Mouse (Mus musculus) heart, postnatal 0 days (tissue): ENCODE data around the gene Mettl14. TPM values are rescaled to one million over a fixed set of nuclear protein-coding genes. Genes with fewer than 3 reads are reported as not detected.

Experiments used
- ATAC-seq: fragments of 200-750 bp; cut with Nextera tagmentation; 2 replicates; pipeline ENCODE4 v1.8.0; 2017; ENCODE audit warnings: low read depth, moderate number of reproducible peaks, moderate library complexity; ENCODE audit not compliant: insufficient read depth
- DNase-seq: peaks from one replicate; pipeline ENCODE4 v3.0.0-alpha.2; 2016; ENCODE audit warnings: low spot score
- H3K27ac ChIP-seq: fragments of 300-500 bp; sonication (generic); 2 replicates; pipeline ENCODE4 v1.5.1; 2014; ENCODE audit warnings: low read depth, mild to moderate bottlenecking
- H3K27me3 ChIP-seq: fragments of 300-500 bp; sonication (generic); 2 replicates; pipeline ENCODE4 v1.6.1; 2014; ENCODE audit warnings: low read length, mixed read lengths; ENCODE audit not compliant: control insufficient read depth, insufficient read depth
- H3K36me3 ChIP-seq: fragments of 300-500 bp; sonication (generic); replicated peaks from 2 replicates; pipeline ENCODE4 v1.6.1; 2014; ENCODE audit warnings: low read length, mixed read lengths; ENCODE audit not compliant: control insufficient read depth, insufficient read depth
- H3K4me1 ChIP-seq: fragments of 300-500 bp; sonication (generic); 2 replicates; pipeline ENCODE4 v1.6.1; 2014; ENCODE audit warnings: antibody characterized with exemption; ENCODE audit not compliant: control insufficient read depth, insufficient read depth
- H3K4me2 ChIP-seq: fragments of 300-500 bp; sonication (generic); 2 replicates; pipeline ENCODE4 v1.6.1; 2014; ENCODE audit warnings: low read depth, mild to moderate bottlenecking, low read length, moderate library complexity
- H3K4me3 ChIP-seq: fragments of 300-500 bp; sonication (generic); 2 replicates; pipeline ENCODE4 v1.5.1; 2014; ENCODE audit warnings: low read depth, low read length
- H3K9ac ChIP-seq: fragments of 300-500 bp; sonication (generic); replicated peaks from 2 replicates; pipeline ENCODE4 v1.6.1; 2014; ENCODE audit warnings: low read depth, low read length, mixed read lengths
- H3K9me3 ChIP-seq: fragments of 300-500 bp; sonication (generic); replicated peaks from 2 replicates; pipeline ENCODE4 v1.6.1; 2016; ENCODE audit warnings: low read length; ENCODE audit not compliant: control insufficient read depth
- CTCF ChIP-seq: IDR thresholded peaks from 2 replicates; pipeline ENCODE4 v1.5.1; 2016; ENCODE audit warnings: antibody characterized with exemption, control low read depth, low read depth
- EP300 ChIP-seq: IDR thresholded peaks from 2 replicates; pipeline ENCODE4 v1.6.1; 2016; ENCODE audit warnings: antibody characterized with exemption, low read depth
- WGBS: fragments of 180-500 bp; shearing (Covaris S2); extraction: QIAGEN DNeasy Blood & Tissue Kit; methylation state at CpG from one replicate; pipeline ENCODE4 v1.1.7; 2014; 5-methylcytosine and 5-hydroxymethylcytosine counted together
- polyA plus RNA-seq: library from polyadenylated mRNA; unstranded; fragments of >200 nt; fragmentation: Nextera tagmentation; extraction: Ambion mirVana; gene quantifications from 2 replicates; pipeline ENCODE4 v1.2.1, GENCODE M21; 2015
- total RNA-seq: library from RNA; depleted of rRNA; stranded (reverse); fragments of >200 nt; gene quantifications from 2 replicates; pipeline ENCODE4 v1.2.3, GENCODE M21; 2014; ENCODE audit warnings: low replicate concordance; rRNA removed

Mettl14 gene
- total and polyA plus RNA-seq, 2 experiments from 2014 or later: 4.7 to 15.1 TPM

GRCm38 (mm10) chr3:123330221-123330620 is 55.7 kb downstream of the Mettl14 start:
- no peak for ATAC-seq
- TF ChIP-seq EP300 (no peak), CTCF (no peak)
- no peak overlapping the region for H3K4me2 ChIP-seq

GRCm38 (mm10) chr3:123329251-123329650 is 56.7 kb downstream of the Mettl14 start:
- H3K4me2 ChIP-seq: no peak overlapping the region
- H3K27me3 ChIP-seq: no peaks in the 10 kb centered on the region
- TF ChIP-seq CTCF (no peak), EP300 (no peak)
- 23% methylated on average over 6 of the region's 6 CpGs for WGBS
- peak overlapping the region; percentile 54; the same call in 1 of the 2 replicates for H3K27ac ChIP-seq
- peaks cover 24% of the 10 kb centered on the region for H3K36me3 ChIP-seq
- DNase-seq (peak; percentile 49), ATAC-seq (peak; percentile 43)
- no peaks in the 10 kb centered on the region for H3K9me3 ChIP-seq
- H3K9ac ChIP-seq: no peak overlapping the region
- no peak overlapping the region for H3K4me3 ChIP-seq
- H3K4me1 ChIP-seq: peaks cover 34% of the 10 kb centered on the region

More at GRCm38 (mm10) chr3:123330221-123330620, 55.7 kb downstream of the Mettl14 start:
- Histone ChIP-seq H3K9me3 (no peaks in the 10 kb centered on the region), H3K4me1 (peaks cover 34% of the 10 kb centered on the region), H3K36me3 (peaks cover 24% of the 10 kb centered on the region), H3K27ac (no peak overlapping the region), H3K9ac (no peak overlapping the region), H3K27me3 (no peaks in the 10 kb centered on the region), H3K4me3 (no peak overlapping the region)
- 59% methylated on average over 4 of the region's 4 CpGs for WGBS
- no peak for DNase-seq

- Histone ChIP-seq H3K4me3 (no peak overlapping the region), H3K4me1 (peaks cover 25% of the 10 kb centered on the region), H3K27ac (peak overlapping the region; percentile 92), H3K9ac (peak overlapping the region; percentile 35; the same call in 1 of the 2 replicates), H3K4me2 (peak overlapping the region; percentile 49), H3K36me3 (peaks cover 27% of the 10 kb centered on the region), H3K27me3 (no peaks in the 10 kb centered on the region), H3K9me3 (no peaks in the 10 kb centered on the region)
- 27% methylated on average over 4 of the region's 4 CpGs for WGBS
- TF ChIP-seq CTCF: no peak
- TF ChIP-seq EP300: peak; percentile 68; the same call in 1 of the 2 replicates
- DNase-seq (peak; percentile 81), ATAC-seq (peak; percentile 87)
These were observed 61.6 kb downstream of the Mettl14 start for GRCm38 (mm10) chr3:123324326-123324725.

- Histone ChIP-seq H3K4me3 (no peak overlapping the region), H3K36me3 (peaks cover 14% of the 10 kb centered on the region), H3K27ac (no peak overlapping the region), H3K4me2 (no peak overlapping the region), H3K4me1 (peaks cover 21% of the 10 kb centered on the region), H3K27me3 (no peaks in the 10 kb centered on the region), H3K9ac (no peak overlapping the region), H3K9me3 (no peaks in the 10 kb centered on the region)
- WGBS: 66% methylated on average over 1 of the region's 1 CpGs
- ATAC-seq (no peak), DNase-seq (peak; percentile 54)
- TF ChIP-seq EP300: no peak
- TF ChIP-seq CTCF: peak; percentile 56
These were observed 63.8 kb downstream of the Mettl14 start for GRCm38 (mm10) chr3:123322147-123322546.

GRCm38 (mm10) chr3:123321612-123322011 is 64.3 kb downstream of the Mettl14 start:
- Histone ChIP-seq H3K9ac (no peak overlapping the region), H3K4me1 (peaks cover 21% of the 10 kb centered on the region), H3K27ac (no peak overlapping the region), H3K4me3 (no peak overlapping the region), H3K9me3 (no peaks in the 10 kb centered on the region), H3K4me2 (no peak overlapping the region), H3K36me3 (peaks cover 13% of the 10 kb centered on the region; the same call in 1 of the 2 replicates), H3K27me3 (no peaks in the 10 kb centered on the region)
- TF ChIP-seq EP300: no peak
- TF ChIP-seq CTCF: no peak
- ATAC-seq (no peak), DNase-seq (no peak)
- WGBS: 72% methylated on average over 6 of the region's 6 CpGs

GRCm38 (mm10) chr3:123320341-123320740 is 65.6 kb downstream of the Mettl14 start:
- no peaks in the 10 kb centered on the region for H3K27me3 ChIP-seq
- TF ChIP-seq CTCF (no peak), EP300 (no peak)
- peaks cover 14% of the 10 kb centered on the region; the same call in 1 of the 2 replicates for H3K4me1 ChIP-seq
- no peak overlapping the region for H3K9ac ChIP-seq
- H3K4me2 ChIP-seq: no peak overlapping the region
- H3K27ac ChIP-seq: no peak overlapping the region
- 74% methylated on average over 9 of the region's 9 CpGs for WGBS
- H3K9me3 ChIP-seq: no peaks in the 10 kb centered on the region
- H3K36me3 ChIP-seq: peaks cover 13% of the 10 kb centered on the region; the same call in 1 of the 2 replicates
- no peak overlapping the region for H3K4me3 ChIP-seq
- DNase-seq (no peak), ATAC-seq (no peak)

Other genes starting within 250 kb of the Mettl14 start
- gene Synpo2, start 150.0 kb downstream of the Mettl14 start, total RNA-seq: 8.2 and 17.9 TPM in 2 replicates
- 13.0 and 14.7 TPM in 2 replicates for gene Synpo2, start 150.0 kb downstream of the Mettl14 start, polyA plus RNA-seq
- 72.0 and 78.6 TPM in 2 replicates for gene Sec24d, start 118.7 kb downstream of the Mettl14 start, total RNA-seq
- gene Sec24d, start 118.7 kb downstream of the Mettl14 start, polyA plus RNA-seq: 45.4 and 48.8 TPM in 2 replicates
- 3.0 and 3.1 TPM in 2 replicates for gene Prss12, start 60.8 kb upstream of the Mettl14 start, total RNA-seq
- gene Prss12, start 60.8 kb upstream of the Mettl14 start, polyA plus RNA-seq: 2.5 and 2.7 TPM in 2 replicates